In the genomic region with DNA sequence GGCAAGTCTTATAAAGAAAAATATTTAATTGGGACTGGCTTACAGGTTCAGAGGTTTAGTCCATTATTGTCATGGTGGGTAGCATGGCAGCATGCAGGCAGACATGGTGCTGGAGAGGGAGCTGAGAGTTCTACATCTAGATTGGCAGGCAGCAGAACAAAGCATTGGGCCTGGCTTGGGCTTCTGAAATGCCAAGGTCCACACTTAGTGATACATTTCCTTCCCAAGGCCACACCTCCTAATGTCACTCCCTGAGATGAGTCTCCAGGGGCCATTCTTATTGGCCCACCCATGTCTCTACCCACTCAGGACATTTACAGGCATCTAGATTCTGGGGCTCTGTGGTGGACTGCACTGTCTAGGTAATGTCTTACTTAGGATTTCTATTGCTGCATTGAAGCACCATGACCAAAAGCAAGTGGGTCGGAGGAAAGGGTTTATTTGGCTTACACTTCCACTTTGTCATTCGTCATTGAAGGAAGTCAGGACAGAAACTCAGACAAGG, we compare ENCODE assay signal across 24 mouse cellular contexts. TPM values are rescaled to one million over a fixed set of nuclear protein-coding genes. Genes with fewer than 3 reads are reported as not detected.
DNase-seq lines count a peak whose midpoint lies in the region; ATAC-seq lines count a peak whose summit lies in the region.
"Had no signal": no experiment of that assay in that cellular context is flagged by ENCODE, and none has a peak within 500 bp of the region (broad histone marks: within the 10 kb centered on the region; RNA-seq: fewer than 3 reads in every experiment).

No protein-coding gene starts in this region.

- ATAC-seq in monocyte, adult 5-6 weeks (replicated peaks; ENCODE audit: insufficient number of reproducible peaks, low FRiP score, low TSS enrichment, poor library complexity, severe bottlenecking), result no peak
- ATAC-seq: activated CD4-positive, CD25-positive, alpha-beta regulatory T cell, adult 4 months; forebrain, embryonic 16.5 days; intestine, postnatal 0 days had no signal

- peaks cover 11% of the 10 kb centered on the region for H3K4me1 ChIP-seq in heart, embryonic 10.5 days

- H3K36me3 ChIP-seq in heart, embryonic 10.5 days, result peaks cover 73% of the 10 kb centered on the region

- intact Hi-C loops in heart, postnatal 10 days (cut with DNase I), result no loop called here

- H3K9me3 ChIP-seq in heart, embryonic 10.5 days, result no peaks in the 10 kb centered on the region
- H3K9me3 ChIP-seq: embryonic facial prominence, embryonic 13.5 days; forebrain, embryonic 12.5 days; hindbrain, embryonic 12.5 days; hindbrain, embryonic 15.5 days had no signal

- no peak overlapping the region for H3K4me3 ChIP-seq in heart, embryonic 10.5 days
- H3K4me3 ChIP-seq: embryonic facial prominence, embryonic 10.5 days; embryonic facial prominence, embryonic 13.5 days; erythroblast, embryonic 14.5 days; forebrain, embryonic 12.5 days; heart, embryonic 13.5 days; hindbrain, embryonic 12.5 days; hindbrain, embryonic 15.5 days had no signal

- H3K27ac ChIP-seq in heart, embryonic 10.5 days, result no peak overlapping the region
- H3K27ac ChIP-seq: embryonic facial prominence, embryonic 10.5 days; embryonic facial prominence, embryonic 13.5 days; forebrain, embryonic 12.5 days; heart, embryonic 13.5 days; hindbrain, embryonic 12.5 days; hindbrain, embryonic 15.5 days had no signal

- no peaks in the 10 kb centered on the region for H3K27me3 ChIP-seq in heart, embryonic 10.5 days (ENCODE audit: insufficient read depth, poor library complexity, severe bottlenecking)
- H3K27me3 ChIP-seq: embryonic facial prominence, embryonic 13.5 days; forebrain, embryonic 12.5 days; heart, embryonic 13.5 days; hindbrain, embryonic 12.5 days; hindbrain, embryonic 15.5 days had no signal

- WGBS in heart, embryonic 10.5 days, result 84% methylated on average over 2 of the region's 2 CpGs

- peak; percentile 50 to 83 for DNase-seq in adrenal gland, adult (ENCODE audit: inconsistent age in 2 of 2, low spot score in 1 of 2)
- no peak for DNase-seq in adrenal gland, postnatal 4 days (ENCODE audit: low spot score in 2 of 2)
- DNase-seq in heart, embryonic 10.5 days (ENCODE audit: low spot score), result peak; percentile 52
- DNase-seq in heart, postnatal 10 days, result no peak
- DNase-seq in adrenal gland, postnatal 36 days, result peak; percentile 32 to 54
- DNase-seq: cerebellum, adult 11-12 months; cerebellum, adult 8-10 months; cerebellum, postnatal 10 days; cerebellum, postnatal 36 days; embryo, embryonic 11 days; gastrocnemius, postnatal 10 days; gastrocnemius, postnatal 36 days; kidney, adult 2 months had no signal

RNA-seq across cellular contexts. Expression of a gene that starts 4.9 kb away (rescaled TPM):
- 10 to 100 TPM; 35.5 to 37.9 TPM for total RNA-seq in adrenal gland, postnatal 4 days (2021)
- polyA plus RNA-seq in heart, embryonic 10.5 days (2016; fragmentation: Nextera tagmentation; extraction: Ambion mirVana), result 32.4 and 40.5 TPM in 2 replicates
- 10 to 100 TPM; 39.6 to 43.9 TPM for total RNA-seq in heart, postnatal 10 days (2021)
- 10 to 100 TPM; 29.6 to 36.2 TPM for total RNA-seq in adrenal gland, postnatal 36 days (2021)
- total RNA-seq in monocyte, adult 5-6 weeks (2017), result 7.0 to 12.6 TPM (median 10.5 TPM) in 3 replicates

RNA-seq across cellular contexts. Expression of a gene that starts 5.5 kb away (rescaled TPM):
- 100 to 1,000 TPM; 261 to 291 TPM for total RNA-seq in adrenal gland, postnatal 4 days (2021)
- polyA plus RNA-seq in heart, embryonic 10.5 days (2016; fragmentation: Nextera tagmentation; extraction: Ambion mirVana), result 335 and 408 TPM in 2 replicates
- 100 to 1,000 TPM; 747 to 748 TPM for total RNA-seq in heart, postnatal 10 days (2021)
- 100 to 1,000 TPM; 367 to 402 TPM for total RNA-seq in adrenal gland, postnatal 36 days (2021)
- 91.5 to 116 TPM (median 116 TPM) in 3 replicates for total RNA-seq in monocyte, adult 5-6 weeks (2017)

RNA-seq across cellular contexts. Expression of a gene that starts 36.2 kb away (rescaled TPM):
- total RNA-seq in adrenal gland, postnatal 4 days (2021), result 10 to 100 TPM; 60.0 to 64.9 TPM
- 131 and 187 TPM in 2 replicates for polyA plus RNA-seq in heart, embryonic 10.5 days (2016; fragmentation: Nextera tagmentation; extraction: Ambion mirVana)
- 10 to 100 TPM; 34.8 to 35.7 TPM for total RNA-seq in heart, postnatal 10 days (2021)
- total RNA-seq in adrenal gland, postnatal 36 days (2021), result 10 to 100 TPM; 43.1 to 50.6 TPM
- total RNA-seq in monocyte, adult 5-6 weeks (2017), result 53.7 to 82.1 TPM (median 65.7 TPM) in 3 replicates

Comparison
In these comparisons a context has a peak if more than half of its experiments do, and no peak if none do; other contexts are left out.
1. DNase-seq: peak in adrenal gland, adult (2 of 2), heart, embryonic 10.5 days (single experiment) and adrenal gland, postnatal 36 days (2 of 2); none in adrenal gland, postnatal 4 days (0 of 2) and heart, postnatal 10 days (0 of 2).